Mouse (Mus musculus): Measurements from ENCODE around the gene Srp54c. TPM values are rescaled to one million over a fixed set of nuclear protein-coding genes. Genes with fewer than 3 reads are reported as not detected.

Srp54c gene
- total RNA-seq, 2 experiments from 2014 or later: 27.2 to 31.5 TPM

- DNase-seq: no peak
Observed at GRCm38 (mm10) chr12:55311841-55312240, 81.9 kb downstream of the Srp54c start.

Other genes starting within 250 kb of the Srp54c start
- gene Gm20403, start 243.6 kb upstream of the Srp54c start, total RNA-seq (2021): not detected
- gene Baz1a, start 215.8 kb upstream of the Srp54c start, total RNA-seq (2021): 10 to 100 TPM; 15.0 to 16.5 TPM
- gene 2700097O09Rik, start 150.1 kb upstream of the Srp54c start, total RNA-seq (2021): 10 to 100 TPM in 1 of 2 experiments, 1 to 10 TPM in 1; 8.8 to 10.2 TPM
- gene Srp54a, start 149.9 kb upstream of the Srp54c start, total RNA-seq (2021): 100 to 1,000 TPM in 1 of 2 experiments, 10 to 100 TPM in 1; 94.3 to 101 TPM
- 10 to 100 TPM; 11.0 to 15.0 TPM for gene Fam177a, start 105.7 kb upstream of the Srp54c start, total RNA-seq (2021)
- 10 to 100 TPM; 38.6 to 43.3 TPM for gene Srp54b, start 75.1 kb upstream of the Srp54c start, total RNA-seq (2021)
- 1 to 10 TPM in 1 of 2 experiments, not detected in 1; 4.7 TPM for gene 1700047I17Rik2, start 30.6 kb upstream of the Srp54c start, total RNA-seq (2021)
- 10 to 100 TPM; 10.7 to 11.1 TPM for gene 1110008L16Rik, start 69.4 kb downstream of the Srp54c start, total RNA-seq (2021)
- gene Ppp2r3c, start 72.8 kb downstream of the Srp54c start, total RNA-seq (2021): 10 to 100 TPM; 11.7 to 12.9 TPM
- 100 to 1,000 TPM; 192 to 195 TPM for gene Psma6, start 154.1 kb downstream of the Srp54c start, total RNA-seq (2021)